Mouse (Mus musculus): Measurements from ENCODE around the gene Elf4.
"Not testable (repeated sequence)": the region's sequence is repeated elsewhere in the genome, so short reads cannot be mapped to it uniquely, and the experiment has no call there.

Elf4 gene

DNA sequence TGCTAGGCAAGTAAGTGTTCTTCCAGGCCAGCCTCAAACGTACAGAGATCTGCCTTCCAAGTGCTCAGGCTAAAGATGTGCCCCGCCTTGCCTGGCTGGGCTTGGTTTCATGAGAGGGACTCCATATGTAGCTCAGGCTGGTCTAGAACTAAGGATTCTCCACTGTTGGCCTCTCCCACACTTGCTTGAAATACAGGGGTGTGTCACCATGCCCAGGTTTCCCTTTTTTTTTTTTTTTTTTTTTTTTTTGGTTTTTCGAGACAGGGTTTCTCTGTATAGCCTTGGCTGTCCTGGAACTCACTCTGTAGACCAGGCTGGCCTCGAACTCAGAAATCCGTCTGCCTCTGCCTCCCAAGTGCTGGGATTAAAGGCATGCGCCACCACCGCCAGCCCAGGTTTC lies 26.9 kb downstream of the Elf4 start:
- DNase-seq (ENCODE audit: low read depth) = not testable (repeated sequence)

DNA sequence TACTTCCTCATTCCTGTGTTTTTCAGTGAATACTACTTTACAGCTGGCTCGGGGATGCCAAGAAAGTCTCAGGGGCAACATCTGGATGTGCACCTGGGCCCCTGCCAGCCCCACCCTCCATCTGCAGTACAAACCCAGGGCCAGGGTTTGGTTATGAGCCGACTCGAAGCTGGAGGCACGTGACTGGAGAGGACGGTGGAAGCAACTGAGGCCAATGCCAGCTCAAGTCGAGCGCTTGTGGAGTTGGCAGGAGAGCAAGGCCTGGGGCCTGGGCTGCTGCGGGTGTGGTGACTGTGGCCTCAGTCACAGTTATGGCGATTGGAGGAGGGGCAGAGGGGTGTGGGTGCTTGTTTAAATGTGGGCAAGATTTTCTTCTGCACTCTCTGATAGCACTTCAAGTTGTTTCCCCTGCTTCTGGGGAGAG lies 27.4 kb downstream of the Elf4 start:
- no peak for DNase-seq (ENCODE audit: low read depth)

DNA sequence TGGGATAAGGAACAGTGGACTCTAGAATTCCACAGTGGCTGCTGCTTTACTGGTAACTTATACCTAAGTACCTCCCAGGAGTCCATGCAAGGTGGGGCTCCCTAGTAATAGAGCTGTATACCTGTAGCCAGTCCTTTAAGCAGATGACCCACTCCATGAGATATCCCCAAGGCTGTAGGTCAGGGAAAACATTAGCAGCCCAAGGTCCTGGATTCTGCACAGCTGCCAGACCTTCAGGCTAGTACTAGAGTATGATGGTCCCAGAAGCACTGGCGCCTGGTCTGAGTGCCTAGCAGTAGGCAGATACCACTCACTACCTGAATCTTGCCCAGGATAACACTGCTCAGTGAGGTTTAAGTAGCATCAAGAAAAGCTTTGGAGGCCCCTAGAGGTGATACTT lies 28.7 kb downstream of the Elf4 start:
- no peak for DNase-seq (ENCODE audit: low read depth)

DNA sequence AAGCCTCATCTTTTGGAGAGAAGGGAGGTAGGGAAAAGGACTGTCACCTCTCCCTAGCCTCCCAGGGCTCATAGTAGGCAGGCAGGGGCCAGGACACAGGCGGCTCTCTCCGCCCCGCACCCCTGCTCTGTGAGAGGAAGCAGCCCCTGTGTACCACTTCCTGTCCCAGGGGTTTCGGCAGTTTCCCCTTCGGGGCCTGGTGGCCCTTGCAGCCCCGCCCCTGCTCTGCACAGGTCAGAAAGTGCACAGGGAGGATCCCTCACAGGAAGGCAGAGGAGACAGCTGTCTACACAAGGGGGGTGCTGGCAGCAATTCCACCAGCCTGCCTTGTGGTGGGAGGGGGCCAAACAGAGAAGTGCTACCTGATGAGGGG lies 29.4 kb downstream of the Elf4 start:
- DNase-seq (ENCODE audit: low read depth) = no peak

DNA sequence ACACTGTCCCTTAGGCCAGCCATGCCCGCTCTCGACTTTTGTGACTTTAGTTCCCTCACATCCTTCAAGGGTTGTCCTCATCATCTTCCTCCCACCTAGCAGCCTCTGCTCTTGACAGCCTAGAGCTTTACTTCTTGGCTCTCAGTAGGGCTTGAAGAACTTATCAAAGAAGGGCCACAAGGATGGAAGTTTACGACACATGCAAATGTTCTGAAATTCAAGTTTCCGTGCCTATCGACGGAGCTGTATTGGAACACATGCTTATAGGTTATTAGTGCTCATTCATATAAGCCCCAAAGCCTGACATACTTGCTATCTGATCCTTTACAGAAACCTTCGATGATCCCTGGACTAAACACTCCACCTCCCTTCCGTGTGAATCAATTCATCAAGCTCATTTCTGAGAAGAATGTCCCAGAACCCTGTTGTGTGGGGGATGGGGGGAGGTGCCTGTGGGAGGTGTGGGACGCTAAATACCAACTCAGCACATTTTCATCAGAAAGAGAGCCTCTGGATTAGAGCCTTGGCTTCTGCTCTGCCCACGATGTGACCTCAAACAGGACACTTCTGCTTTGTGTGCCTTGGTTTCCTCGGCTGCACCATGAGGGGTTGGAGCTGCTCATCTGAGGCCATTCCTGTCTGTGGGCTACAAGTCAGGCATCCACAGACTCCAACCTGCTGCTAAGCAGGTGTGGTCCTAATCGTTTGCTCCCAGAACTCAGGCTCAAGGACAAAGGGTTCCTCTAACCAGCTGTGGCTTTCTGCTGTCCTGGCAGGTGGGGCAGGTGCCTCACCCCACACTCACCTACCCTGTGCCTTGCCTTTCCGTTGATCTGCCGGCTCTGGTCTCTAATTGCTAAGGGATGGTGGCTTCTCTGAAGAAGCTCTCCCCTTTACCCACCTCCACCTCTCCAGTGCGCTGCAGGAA lies 30.1 kb downstream of the Elf4 start:
- DNase-seq (ENCODE audit: low read depth) = no peak

DNA sequence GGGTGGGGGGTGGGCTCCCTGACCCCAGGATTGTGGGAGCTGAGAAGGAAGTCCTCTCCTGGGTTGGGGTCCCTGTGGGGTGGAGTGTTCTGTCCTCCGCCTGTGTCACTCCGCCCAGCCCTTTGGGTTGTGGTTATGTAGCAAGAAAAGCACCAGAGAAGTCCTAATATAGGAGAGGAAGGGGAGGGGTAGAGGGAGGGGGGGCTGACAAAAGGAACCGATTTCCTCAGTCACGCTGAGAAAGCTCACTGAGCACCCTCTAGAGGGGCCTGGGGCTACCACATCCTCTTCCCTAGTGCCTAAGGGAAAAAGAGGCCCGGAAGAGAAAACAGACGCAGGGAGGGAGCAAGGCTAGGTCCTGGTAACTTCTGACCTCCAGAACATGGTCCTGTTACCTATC lies 33.4 kb downstream of the Elf4 start:
- no peak for DNase-seq (ENCODE audit: low read depth)

DNA sequence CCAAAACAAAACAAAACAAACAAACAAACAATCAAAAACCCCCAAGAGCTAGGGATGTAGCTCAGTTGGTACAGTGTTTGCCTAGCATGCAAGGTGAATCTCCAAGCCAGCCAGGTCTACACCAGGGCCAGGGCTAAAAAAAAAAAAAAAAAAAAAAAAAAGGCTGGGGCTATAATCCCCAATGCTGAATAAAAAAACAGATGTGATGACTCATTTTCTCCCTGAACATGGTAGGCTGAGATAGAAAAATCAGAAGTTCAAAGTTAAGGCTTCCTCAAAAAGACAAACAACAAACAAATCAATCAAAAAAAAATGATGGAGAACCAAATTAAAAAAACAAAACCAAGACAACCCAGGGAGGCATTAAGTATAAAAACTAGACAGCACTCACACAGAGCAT lies 33.8 kb downstream of the Elf4 start:
- DNase-seq (ENCODE audit: low read depth) = no peak

DNA sequence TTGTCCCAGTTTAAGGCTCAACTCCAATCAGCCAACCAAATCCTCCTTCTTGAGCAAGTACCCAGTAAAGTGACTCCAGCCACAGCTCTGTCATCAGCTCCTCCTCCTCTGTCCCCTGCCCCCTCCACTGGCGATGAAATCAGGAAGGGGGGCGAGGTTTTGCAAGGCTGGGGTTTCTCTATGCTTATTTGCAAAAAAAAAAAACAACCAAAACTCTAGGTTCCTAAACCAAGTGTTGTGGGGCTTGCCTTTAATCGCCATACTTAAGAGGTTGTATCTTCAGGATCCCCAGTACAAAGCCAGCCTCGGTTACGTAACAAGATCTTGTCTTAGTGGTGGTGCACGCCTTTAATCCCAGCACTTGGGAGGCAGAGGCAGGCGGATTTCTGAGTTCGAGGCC lies 34.3 kb downstream of the Elf4 start:
- no peak for DNase-seq (ENCODE audit: low read depth)

DNA sequence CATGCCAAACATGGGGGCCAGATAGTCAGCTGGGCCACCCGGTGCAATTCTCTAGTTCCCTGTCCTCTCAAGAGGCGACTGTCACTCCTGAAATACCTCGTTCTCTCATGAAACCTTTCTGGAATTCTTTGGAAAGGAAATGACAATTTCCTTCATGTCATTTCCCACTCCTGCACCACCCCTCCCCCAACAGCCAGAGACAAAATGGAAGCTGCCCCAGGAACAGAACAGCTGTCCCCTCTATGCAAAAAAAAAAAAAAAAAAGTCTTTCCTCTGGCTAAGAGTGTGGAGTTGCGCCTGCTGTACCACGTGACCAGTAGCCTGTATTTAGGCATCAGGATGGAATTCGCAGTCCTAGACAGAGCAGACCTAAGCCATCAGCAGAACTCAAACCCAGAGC lies 34.7 kb downstream of the Elf4 start:
- DNase-seq (ENCODE audit: low read depth) = no peak

DNA sequence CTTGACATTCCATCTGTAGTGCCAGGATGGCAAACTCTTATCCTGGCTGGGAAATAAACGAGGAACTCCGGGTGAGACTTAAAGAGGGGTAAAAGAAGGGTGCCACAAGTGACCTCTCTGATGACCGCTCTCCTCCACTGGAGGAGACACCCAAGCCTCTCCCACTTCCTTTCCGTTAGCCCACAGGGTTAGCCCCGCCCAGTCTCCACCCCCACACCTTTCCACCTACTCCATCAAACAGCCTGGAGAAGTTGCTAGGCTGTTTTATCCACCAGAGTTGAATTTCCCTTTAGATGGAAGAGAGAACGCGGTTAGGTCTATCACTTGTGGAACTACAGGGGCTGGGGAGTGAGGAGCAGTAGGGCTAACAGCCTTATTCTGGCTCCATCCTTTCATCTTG lies 37.7 kb downstream of the Elf4 start:
- DNase-seq (ENCODE audit: low read depth) = no peak

DNA sequence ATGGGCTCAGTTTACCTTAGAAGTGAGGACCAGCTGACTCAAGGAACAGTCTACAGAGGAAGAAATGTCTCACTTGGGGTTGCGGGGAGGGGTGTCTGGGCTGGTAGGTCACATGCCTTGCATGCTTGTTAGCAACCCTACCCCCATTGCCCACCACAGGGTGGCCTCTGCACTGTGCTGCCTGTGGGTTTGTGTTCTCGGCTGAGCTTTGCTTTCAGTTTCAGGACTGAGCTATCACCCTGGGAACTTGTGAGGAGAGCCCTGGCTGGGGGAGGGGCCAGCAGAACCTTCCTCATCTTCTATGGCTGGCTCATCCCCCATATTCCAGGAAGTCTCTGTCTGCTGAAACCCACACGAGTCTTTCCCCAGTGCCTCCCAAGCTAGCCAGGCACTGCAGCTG lies 38.3 kb downstream of the Elf4 start:
- peak; percentile 51 for DNase-seq (ENCODE audit: low read depth)

DNA sequence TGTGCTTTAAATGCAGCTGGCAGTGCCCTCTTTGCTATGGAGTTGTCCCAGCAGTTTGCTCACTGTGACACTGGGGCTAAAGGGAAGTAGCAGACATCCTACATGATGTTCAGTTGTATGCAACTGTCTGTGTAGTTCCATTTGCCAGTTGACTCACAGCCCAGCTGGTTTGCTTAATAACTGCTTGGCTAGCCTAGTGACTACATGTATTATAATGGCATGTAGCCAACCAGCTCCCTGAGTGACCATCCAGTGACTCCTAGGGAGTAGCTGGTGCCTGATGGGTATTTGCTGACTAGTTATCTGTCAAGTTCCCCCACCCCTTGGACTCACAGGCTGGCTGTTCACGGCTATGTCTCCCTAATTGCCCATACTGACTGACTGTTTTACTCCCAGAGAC lies 39.3 kb downstream of the Elf4 start:
- DNase-seq (ENCODE audit: low read depth) = peak; percentile 51

DNA sequence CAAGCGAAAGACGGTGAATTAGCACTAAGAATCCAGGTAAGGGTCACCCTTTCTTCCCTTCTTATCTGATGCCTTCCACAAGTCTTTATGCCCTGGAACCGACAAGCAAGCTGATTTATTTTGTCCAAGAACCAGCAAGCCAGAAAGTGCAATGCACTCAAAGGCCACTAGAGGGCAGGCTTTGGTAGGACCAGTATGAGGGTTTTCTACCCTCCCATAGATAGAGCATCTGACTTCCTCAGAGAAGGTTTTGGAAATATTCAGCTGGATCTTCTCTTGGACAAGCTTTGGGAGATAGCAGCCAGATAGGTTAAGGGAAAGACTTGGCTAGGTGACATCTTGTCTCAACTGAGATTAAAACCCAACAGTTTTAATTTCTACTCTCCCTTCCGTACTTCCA lies 39.9 kb downstream of the Elf4 start:
- peak; percentile 45 for DNase-seq (ENCODE audit: low read depth)

DNA sequence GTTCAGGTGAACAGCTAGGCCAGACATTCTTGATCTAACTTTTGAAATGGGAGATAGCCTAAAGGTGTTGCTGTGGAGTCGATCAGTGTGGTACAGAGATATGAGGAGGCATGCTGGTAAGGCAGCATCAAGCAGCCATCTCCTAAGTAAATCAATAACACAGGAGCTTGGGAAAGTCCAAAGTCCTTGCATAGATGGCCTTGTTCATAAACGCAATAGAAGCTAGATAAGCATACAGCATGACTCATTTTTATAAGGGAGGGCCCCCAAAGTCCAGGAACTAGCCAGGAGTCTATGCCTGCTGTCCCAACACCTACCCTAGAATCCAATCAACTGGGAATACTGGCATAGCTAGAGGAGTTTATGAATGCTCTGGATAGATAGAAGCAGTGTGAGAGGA lies 44.5 kb downstream of the Elf4 start:
- DNase-seq (ENCODE audit: low read depth) = no peak

DNA sequence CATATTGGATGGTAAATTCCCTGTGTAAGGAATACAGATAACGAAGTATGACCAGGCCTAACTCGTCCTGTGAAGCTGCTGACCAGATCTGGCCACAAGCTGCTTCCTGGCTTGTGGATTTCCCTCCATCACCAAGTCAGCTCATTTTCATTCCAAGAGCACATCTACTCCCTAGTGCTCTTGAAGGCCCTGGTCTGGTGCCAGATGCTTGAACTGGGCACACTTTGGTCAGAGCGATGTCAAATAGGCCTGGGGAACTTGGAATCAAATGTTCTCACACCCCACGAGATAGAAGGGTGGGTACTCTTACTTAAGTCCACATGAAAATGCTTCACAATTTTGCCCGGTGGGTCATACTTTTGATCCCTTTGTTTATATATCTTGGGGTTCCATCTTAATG lies 48.6 kb downstream of the Elf4 start:
- DNase-seq (ENCODE audit: low read depth) = no peak

DNA sequence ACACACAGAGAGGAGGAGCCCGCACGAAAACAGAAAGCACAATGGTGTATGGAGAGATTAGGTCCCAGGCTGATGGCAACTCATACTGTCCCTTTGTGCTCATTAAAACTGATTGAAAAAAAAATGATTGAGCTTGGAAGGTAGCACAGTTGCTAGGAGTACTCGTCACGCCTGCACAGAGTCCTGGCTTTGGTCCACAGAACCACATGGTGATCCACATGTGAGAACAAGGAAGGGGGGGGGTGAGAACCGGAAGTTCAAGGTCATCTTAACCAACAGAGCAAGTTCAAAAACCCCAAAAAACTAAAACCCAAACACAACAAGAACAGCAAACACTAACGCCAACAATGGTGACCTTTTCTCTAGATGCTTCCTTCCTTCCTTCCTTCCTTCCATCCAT lies 50.3 kb downstream of the Elf4 start:
- DNase-seq (ENCODE audit: low read depth) = no peak

DNA sequence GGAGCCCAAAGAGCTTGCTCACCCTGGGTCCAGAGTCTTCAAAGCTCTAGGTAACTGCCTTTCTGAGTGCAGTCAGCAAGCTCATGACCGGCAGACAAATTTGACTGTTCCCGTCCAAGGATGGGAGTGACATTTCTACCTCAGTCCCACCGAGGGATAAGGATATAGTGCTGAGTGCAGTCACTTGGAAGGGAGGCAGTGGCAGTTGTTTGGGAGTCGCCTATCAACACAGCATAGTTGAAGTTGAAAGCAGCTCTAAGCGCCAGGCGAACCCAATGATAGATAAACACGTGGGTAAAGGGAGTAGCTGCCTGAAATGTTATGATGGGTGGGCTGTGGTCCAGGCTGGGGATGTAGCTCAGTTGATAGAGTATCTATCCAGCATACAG lies 52.5 kb downstream of the Elf4 start:
- DNase-seq (ENCODE audit: low read depth) = no peak

DNA sequence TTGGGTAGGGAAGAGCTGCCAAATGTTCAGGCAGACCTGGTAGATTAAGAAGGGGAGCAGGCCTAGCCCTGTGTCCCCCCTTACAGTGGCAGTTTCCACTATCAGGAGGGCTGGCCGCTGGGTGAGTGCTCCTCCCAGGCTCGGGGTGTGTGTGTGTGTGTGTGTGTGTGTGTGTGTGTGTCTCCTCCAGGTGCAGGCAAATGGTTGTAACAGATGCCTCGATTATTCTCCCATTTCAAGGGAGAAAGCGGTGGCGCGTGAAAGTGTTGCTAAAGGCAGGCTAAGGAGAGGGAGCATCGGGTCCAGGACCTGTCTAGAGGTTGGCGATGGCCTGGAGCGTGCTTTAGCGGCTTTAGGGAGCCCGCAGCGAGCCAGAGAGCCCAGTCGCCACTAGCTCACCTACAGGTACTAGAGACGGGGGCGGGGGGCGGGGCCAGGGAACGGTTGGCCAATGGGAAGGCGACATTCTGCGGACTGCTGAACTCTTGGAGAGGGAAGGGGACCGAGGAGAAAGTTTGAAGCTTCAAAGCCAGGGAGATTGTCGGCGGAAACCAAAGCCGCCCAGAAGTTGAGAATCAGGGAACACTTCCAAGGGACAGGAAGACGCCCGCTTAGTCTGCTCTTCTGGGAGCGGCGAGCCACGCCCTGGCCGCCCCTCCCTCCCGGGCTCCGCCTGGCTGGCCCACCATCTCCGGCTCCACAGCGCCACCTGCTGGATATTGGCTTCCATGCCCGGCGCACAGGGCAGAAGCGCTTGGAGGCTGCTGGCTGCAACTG lies 53.1 kb downstream of the Elf4 start:
- DNase-seq (ENCODE audit: low read depth) = no peak

DNA sequence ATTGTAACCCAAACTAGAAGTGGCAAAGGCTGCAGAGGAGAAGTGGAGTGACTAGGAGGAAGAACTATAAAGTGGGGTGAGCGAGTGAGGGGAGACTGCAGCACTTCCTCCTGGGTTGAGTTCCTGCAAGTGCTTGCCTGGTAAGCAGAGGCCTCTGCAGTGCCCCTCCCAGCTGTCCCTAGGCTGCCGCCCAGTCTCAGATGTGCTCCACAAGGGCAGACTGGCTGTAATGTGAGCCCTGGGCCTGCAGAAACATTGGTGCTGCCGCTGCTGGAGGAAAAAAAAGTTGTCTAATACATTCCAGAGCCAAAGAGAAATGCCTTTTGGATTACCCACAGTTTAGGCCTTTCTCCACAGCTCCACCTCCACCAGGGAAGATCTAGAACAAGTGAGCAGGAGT lies 57.8 kb downstream of the Elf4 start:
- peak; percentile 37 for DNase-seq (ENCODE audit: low read depth)

DNA sequence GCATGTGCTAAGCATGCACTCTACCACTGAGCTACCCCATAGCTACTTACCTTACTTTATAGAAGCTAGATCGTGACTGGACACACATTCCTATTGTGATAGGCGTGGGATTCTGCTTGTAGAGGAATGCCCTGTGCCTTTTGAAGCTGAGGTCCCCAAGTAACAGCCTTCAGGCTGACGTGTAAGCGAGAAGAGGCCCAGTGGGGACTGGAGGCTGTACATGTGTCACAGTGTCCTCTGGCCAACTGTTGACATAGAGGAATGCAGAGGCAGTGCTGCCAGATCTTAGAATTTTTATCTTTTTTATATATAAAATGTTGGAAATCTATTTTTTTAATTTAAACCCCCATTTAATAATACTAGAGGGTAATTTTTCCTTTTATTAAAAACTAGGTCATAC lies 62.9 kb downstream of the Elf4 start:
- no peak for DNase-seq (ENCODE audit: low read depth)

DNA sequence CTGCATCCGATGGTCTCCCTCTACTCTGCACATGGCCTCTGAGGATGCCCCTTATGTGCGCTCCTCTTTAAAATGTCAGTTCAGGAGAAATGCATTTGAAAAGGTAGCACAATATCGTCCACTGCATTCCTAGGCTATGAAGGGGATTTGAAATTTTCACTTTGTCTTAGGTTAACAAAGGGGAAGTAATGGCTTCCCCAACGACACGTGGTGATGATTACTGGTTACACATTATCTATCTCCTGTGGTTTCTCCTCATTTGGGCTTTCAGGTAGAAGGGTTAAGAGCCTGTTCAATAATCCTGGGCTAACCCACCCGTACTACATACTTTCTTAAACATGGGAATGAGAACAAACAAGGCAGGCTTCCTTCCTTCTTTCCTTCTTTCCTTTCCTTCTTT lies 73.6 kb downstream of the Elf4 start:
- DNase-seq (ENCODE audit: low read depth) = no peak

DNA sequence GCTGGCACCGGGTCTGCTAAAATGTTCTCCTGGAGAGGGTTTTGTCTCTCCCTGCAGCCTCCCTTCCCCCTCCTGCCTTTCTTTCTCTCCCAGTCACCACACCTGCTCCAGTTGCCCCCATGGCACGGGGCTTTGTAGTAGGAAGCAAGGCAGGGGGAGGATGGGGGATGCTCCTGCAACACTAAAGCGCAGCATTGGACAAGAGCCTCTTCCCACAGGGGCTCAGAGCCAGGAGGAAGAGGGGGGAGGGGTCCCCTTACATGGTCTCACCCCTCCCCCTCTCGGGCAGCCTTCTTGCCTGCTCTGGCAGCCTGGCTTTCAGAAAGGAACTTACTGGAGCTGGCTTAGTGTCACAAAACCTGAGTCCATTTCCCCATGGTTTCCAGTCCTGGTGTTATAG lies 77.0 kb downstream of the Elf4 start:
- no peak for DNase-seq (ENCODE audit: low read depth)

DNA sequence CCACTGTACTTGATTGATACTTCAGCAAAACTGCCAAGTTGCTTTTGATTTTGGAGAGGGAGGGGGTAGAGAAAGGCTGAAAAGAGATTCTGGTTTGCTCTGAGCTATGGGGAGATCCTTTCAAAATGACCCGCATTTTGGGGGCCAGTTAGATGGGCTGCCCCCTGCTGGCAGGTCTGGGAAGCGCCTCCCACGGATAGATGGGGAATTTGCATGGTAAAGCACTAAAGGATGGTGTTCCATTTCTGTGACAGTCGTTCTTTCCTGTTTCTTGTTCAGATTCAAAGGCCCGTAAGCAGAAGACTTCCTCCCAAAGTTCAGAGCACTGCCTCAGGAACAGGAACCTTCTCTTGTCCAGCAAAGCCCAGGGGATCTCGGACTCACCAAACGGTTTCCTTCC lies 79.3 kb downstream of the Elf4 start:
- peak; percentile 2 for DNase-seq (ENCODE audit: low read depth)

DNA sequence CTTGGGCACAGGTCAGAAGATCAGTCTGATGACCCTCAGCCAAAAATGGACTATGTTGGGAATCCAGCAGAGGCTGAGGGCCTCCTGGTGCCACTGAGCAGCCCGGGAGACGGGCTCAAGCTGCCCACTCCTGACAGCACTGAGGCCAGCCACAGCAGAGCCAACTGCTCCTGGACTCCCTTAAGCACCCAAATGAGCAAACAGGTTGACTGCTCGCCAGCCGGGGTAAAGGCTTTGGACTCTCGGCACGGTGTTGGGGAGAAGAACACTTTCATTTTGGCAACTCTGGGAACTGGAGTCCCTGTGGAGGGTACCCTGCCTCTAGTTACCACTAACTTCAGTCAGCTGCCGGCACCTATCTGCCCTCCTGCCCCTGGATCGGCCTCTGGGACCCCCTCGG lies 95.1 kb downstream of the Elf4 start:
- DNase-seq (ENCODE audit: low read depth) = no peak

Data from fibroblast of lung, adult 2 months (primary cell).